Mouse (Mus musculus) right cerebral cortex, adult 18-20 months (tissue): ENCODE measurements around the gene Ablim1.

Source experiments
- DNase-seq: peaks from one replicate; pipeline ENCODE4 v3.0.0; 2022; ENCODE audit warnings: mixed read lengths

Gene Ablim1

GRCm38 (mm10) chr19:57314346-57315012 is at the start of gene Ablim1:
TSS of gene Ablim1 (minus strand) at chr19:57314919.
- DNase-seq = peak; percentile 58

- no peak for DNase-seq
Observed at GRCm38 (mm10) chr19:57363538-57363937, 48.8 kb upstream of the Ablim1 start.

GRCm38 (mm10) chr19:57363076-57363475 is 48.4 kb upstream of the Ablim1 start:
- no peak for DNase-seq

- no peak for DNase-seq
Observed at GRCm38 (mm10) chr19:57362586-57362985, 47.9 kb upstream of the Ablim1 start.

- DNase-seq = no peak
Observed at GRCm38 (mm10) chr19:57361939-57362307, 47.2 kb upstream of the Ablim1 start.

- DNase-seq = peak; percentile 48
Observed at GRCm38 (mm10) chr19:57361131-57361938, 46.6 kb upstream of the Ablim1 start.

- peak; percentile 93 for DNase-seq
Observed at GRCm38 (mm10) chr19:57360341-57361130, 45.8 kb upstream of the Ablim1 start, which contains the start of gene Fam160b1. TSS of gene Fam160b1 (plus strand) at chr19:57360680.

GRCm38 (mm10) chr19:57359701-57360326 is 45.1 kb upstream of the Ablim1 start:
- peak; percentile 30 for DNase-seq

GRCm38 (mm10) chr19:57358836-57359598 is 44.3 kb upstream of the Ablim1 start:
- DNase-seq = no peak

GRCm38 (mm10) chr19:57358322-57358721 is 43.6 kb upstream of the Ablim1 start:
- peak; percentile 60 for DNase-seq

GRCm38 (mm10) chr19:57357811-57358210 is 43.1 kb upstream of the Ablim1 start:
- no peak for DNase-seq

- no peak for DNase-seq
Observed at GRCm38 (mm10) chr19:57357244-57357643, 42.5 kb upstream of the Ablim1 start.

GRCm38 (mm10) chr19:57356273-57356672 is 41.6 kb upstream of the Ablim1 start:
- no peak for DNase-seq

GRCm38 (mm10) chr19:57355451-57356251 is 40.9 kb upstream of the Ablim1 start:
- DNase-seq = no peak

GRCm38 (mm10) chr19:57354715-57355114 is 40.0 kb upstream of the Ablim1 start:
- no peak for DNase-seq

GRCm38 (mm10) chr19:57354050-57354449 is 39.3 kb upstream of the Ablim1 start:
- DNase-seq = no peak

GRCm38 (mm10) chr19:57353228-57353627 is 38.5 kb upstream of the Ablim1 start:
- no peak for DNase-seq

- peak; percentile 57 for DNase-seq
Observed at GRCm38 (mm10) chr19:57352337-57352935, 37.7 kb upstream of the Ablim1 start.

GRCm38 (mm10) chr19:57349096-57349495 is 34.4 kb upstream of the Ablim1 start:
- no peak for DNase-seq

GRCm38 (mm10) chr19:57344678-57345077 is 30.0 kb upstream of the Ablim1 start:
- DNase-seq = no peak

GRCm38 (mm10) chr19:57343860-57344259 is 29.1 kb upstream of the Ablim1 start:
- DNase-seq = no peak
